Mouse (Mus musculus) T-helper 1 cell (primary cell): ENCODE results near the gene Aplp1.

Source experiments
- in situ Hi-C: fragments of 300-600 bp; cut with MboI, MseI; formaldehyde crosslinking; loops from one replicate; pipeline ENCODE4 v1.15.1; 2025; ENCODE audit warnings: high pct_unique_total_duplicates

Aplp1 gene

GRCm38 (mm10) chr7:30412735-30413147, 32.6 kb downstream of the Aplp1 start:
- in situ Hi-C loops, result no loop called here

- in situ Hi-C loops, result no loop called here
These were observed 34.3 kb downstream of the Aplp1 start for GRCm38 (mm10) chr7:30411023-30411422.

DNA sequence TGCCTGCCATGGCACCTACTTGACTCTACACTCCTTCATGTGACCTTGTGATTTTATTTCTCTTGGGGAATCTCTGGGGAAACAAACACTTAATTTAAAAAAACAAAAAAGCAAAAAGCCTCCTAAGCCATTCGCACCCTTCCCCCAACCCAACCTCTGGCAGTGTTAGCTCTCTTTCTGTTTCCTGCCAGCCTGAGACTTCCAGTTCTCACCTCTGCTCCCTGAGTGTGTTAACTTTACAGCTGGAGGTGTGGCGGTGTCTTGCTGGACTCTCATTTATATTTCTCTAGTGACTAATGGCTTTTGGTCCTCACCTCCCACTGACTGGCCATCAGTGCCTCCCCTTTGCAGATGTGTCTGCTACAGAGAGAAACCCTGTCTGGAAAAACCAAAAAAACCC, 35.5 kb downstream of the Aplp1 start:
- in situ Hi-C loops, result no loop called here

- in situ Hi-C loops, result no loop called here
These were observed 36.7 kb downstream of the Aplp1 start for GRCm38 (mm10) chr7:30408639-30409038.

DNA sequence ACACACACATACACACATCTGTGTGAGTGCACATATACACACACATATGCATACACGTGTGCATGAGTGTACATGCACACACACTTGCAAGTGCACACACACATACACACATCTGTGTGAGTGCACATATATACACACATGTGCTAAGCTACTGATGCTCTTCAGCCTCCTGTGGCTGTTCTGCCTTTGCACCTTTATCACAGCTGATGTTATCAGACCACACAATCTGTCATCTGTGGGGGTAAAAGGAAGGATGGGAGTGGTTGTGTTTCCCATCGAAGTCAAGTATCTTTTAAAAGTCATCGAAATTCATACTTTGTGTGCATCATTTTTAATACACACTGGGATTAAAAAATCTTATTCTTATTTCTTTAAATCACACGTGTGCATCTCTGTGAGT, 43.0 kb downstream of the Aplp1 start:
- in situ Hi-C loops, result no loop called here

GRCm38 (mm10) chr7:30399671-30400070, 45.7 kb downstream of the Aplp1 start:
- in situ Hi-C loops, result no loop called here

DNA sequence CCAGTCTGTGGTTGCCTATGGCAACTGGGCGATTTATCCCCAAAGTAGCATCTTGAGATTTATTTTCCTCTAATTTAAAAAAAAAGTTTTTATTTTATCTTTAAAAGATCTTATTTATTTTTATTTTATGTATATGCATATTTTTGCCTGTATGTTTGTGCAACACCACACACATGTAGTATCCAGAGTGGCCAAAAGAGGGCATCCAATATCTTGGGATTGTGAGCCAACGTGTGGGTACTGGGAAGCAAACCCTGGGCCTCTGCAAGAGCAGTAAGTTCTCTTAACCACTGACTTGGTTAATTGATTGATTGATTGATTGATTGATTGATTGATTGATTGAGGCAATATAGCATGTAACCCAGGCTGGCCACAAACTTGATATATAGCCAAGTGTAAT, 50.5 kb downstream of the Aplp1 start:
- in situ Hi-C loops, result no loop called here

DNA sequence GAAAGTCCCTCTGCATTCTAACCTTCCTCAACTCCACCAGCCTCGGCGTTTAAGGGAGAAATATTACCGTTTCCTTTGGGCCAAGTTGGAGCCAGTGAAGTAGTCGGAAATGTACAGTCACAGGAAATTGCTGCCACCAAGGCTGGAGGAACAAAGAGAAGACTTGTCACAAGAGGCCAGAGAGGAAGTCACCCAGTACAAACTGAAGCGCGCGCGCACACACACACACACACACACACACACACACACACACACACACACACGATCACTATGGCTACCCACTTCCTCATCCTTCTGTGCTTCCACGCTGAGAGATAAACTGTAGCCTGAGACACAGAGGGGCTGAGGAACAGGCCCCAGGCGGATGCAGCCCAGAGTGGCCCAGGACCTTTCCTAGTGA, 51.0 kb downstream of the Aplp1 start:
- in situ Hi-C loops, result no loop called here

- in situ Hi-C loops, result no loop called here
These were observed 51.7 kb downstream of the Aplp1 start for GRCm38 (mm10) chr7:30393631-30394030.

GRCm38 (mm10) chr7:30392746-30393520, 52.4 kb downstream of the Aplp1 start:
- in situ Hi-C loops, result no loop called here
